Mouse (Mus musculus) activated CD4-positive, CD25-positive, alpha-beta regulatory T cell, adult 4 months (primary cell): ENCODE results near the gene Sohlh2. TPM values are rescaled to one million over a fixed set of nuclear protein-coding genes. Genes with fewer than 3 reads are reported as not detected.

Experiments
- ATAC-seq: one replicate; pipeline ENCODE4 v1.8.0; 2017
- polyA plus RNA-seq, 2 experiments: library from polyadenylated mRNA; unstranded; fragments of 100-300 nt; shearing (Covaris generic); gene quantifications; one replicate each; pipeline ENCODE4 v1.2.1; 2017

Gene Sohlh2
- polyA plus RNA-seq, 2 experiments from 2014 or later: not detected

- ATAC-seq: no peak
These were observed 30.4 kb downstream of the Sohlh2 start for GRCm38 (mm10) chr3:55212254-55212653.

- no peak for ATAC-seq
These were observed 32.0 kb downstream of the Sohlh2 start for GRCm38 (mm10) chr3:55213785-55214184.

GRCm38 (mm10) chr3:55214413-55214812 is 32.6 kb downstream of the Sohlh2 start:
- no peak for ATAC-seq

- ATAC-seq: no peak
These were observed 40.7 kb downstream of the Sohlh2 start for GRCm38 (mm10) chr3:55222502-55222901.

GRCm38 (mm10) chr3:55223862-55224261 is 42.0 kb downstream of the Sohlh2 start:
- ATAC-seq: no peak

GRCm38 (mm10) chr3:55226501-55227213 is 44.8 kb downstream of the Sohlh2 start:
- ATAC-seq: no peak

- ATAC-seq: no peak
These were observed 45.4 kb downstream of the Sohlh2 start for GRCm38 (mm10) chr3:55227214-55227581.

GRCm38 (mm10) chr3:55241730-55242421 is 60.0 kb downstream of the Sohlh2 start, which contains the start of gene Dclk1:
Gene Dclk1, plus strand, starts transcription at chr3:55242364.
- no peak for ATAC-seq

GRCm38 (mm10) chr3:55242422-55243055 is 60.7 kb downstream of the Sohlh2 start:
- ATAC-seq: no peak

- no peak for ATAC-seq
These were observed 61.2 kb downstream of the Sohlh2 start for GRCm38 (mm10) chr3:55243056-55243471.

GRCm38 (mm10) chr3:55244087-55244486 is 62.3 kb downstream of the Sohlh2 start:
- ATAC-seq: no peak

- ATAC-seq: no peak
These were observed 64.9 kb downstream of the Sohlh2 start for GRCm38 (mm10) chr3:55246618-55247272.

GRCm38 (mm10) chr3:55248048-55248447 is 66.2 kb downstream of the Sohlh2 start:
- no peak for ATAC-seq

GRCm38 (mm10) chr3:55248508-55248907 is 66.7 kb downstream of the Sohlh2 start:
- ATAC-seq: no peak

GRCm38 (mm10) chr3:55250631-55251030 is 68.8 kb downstream of the Sohlh2 start:
- no peak for ATAC-seq

Other genes starting within 250 kb of the Sohlh2 start
- not detected for gene Ccna1, start 126.5 kb upstream of the Sohlh2 start, polyA plus RNA-seq
- 10 to 100 TPM; 15.8 to 18.6 TPM for gene Spg20, start 69.9 kb upstream of the Sohlh2 start, polyA plus RNA-seq
- gene Ccdc169, start 44.7 kb upstream of the Sohlh2 start, polyA plus RNA-seq: not detected
- gene Dclk1, start 60.3 kb downstream of the Sohlh2 start, polyA plus RNA-seq: under 1 TPM; 0.12 to 0.87 TPM